Mouse (Mus musculus): ENCODE results near the gene Wwox.

DNA sequence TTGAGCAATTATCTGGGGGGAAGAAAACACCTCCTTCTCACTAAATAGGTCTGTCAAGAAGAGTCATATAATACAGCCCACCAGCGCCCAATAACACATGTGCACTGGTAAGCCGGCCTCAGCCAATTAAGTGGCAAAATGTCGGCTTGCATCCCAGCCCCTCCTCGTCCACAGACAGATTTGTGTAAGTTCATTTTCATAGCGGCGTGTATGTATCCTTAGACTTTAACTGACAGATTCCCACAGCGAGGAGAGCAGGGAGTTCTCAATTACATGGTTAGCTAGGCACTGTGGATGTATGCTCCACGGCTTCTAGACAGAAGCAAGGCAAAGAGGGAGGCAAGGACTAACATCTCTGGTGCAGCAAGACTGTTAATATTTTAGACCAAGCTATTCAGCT lies 702.2 kb downstream of the Wwox start:
- TF ChIP-seq ZNF384 (IDR thresholded peaks at IDR 0.05; ENCODE audit: low read depth, low read length) (no peak), MAFK (IDR thresholded peaks at IDR 0.05; ENCODE audit: insufficient read depth, low read depth, low read length) (no peak), HCFC1 (IDR thresholded peaks at IDR 0.05; ENCODE audit: borderline replicate concordance, insufficient read depth, low read length) (no peak), CHD2 (IDR thresholded peaks at IDR 0.05; ENCODE audit: low read depth, low read length) (no peak), ZC3H11A (IDR thresholded peaks at IDR 0.05; ENCODE audit: borderline replicate concordance, low read depth, low read length) (no peak)

Data from ES-E14 (cell line).